10 mouse cellular contexts compared by ENCODE assay signal in genomic region chr4:139242607-139242955, GRCm38 (mm10). TPM values are rescaled to one million over a fixed set of nuclear protein-coding genes. Genes with fewer than 3 reads are reported as not detected.
A peak's percentile ranks its signal among the peaks of the same experiment; 100 is the strongest.
DNase-seq lines count a peak whose midpoint lies in the region; ATAC-seq lines count a peak whose summit lies in the region.
"Had no signal": no experiment of that assay in that cellular context is flagged by ENCODE, and none has a peak within 500 bp of the region (broad histone marks: within the 10 kb centered on the region; RNA-seq: fewer than 3 reads in every experiment).

No protein-coding gene starts in this region.

- H3K4me2 ChIP-seq in kidney, embryonic 16.5 days (replicated peaks; ENCODE audit: low read depth, low read length), result no peak overlapping the region
- no peak overlapping the region for H3K4me2 ChIP-seq in embryonic facial prominence, embryonic 14.5 days (ENCODE audit: low read depth, low read length)
- H3K4me2 ChIP-seq in heart, embryonic 11.5 days, result peak overlapping the region; percentile 12; the same call in 1 of the 2 replicates
- H3K4me2 ChIP-seq in liver, embryonic 11.5 days, result no peak overlapping the region
- H3K4me2 ChIP-seq: limb, embryonic 13.5 days; midbrain, embryonic 12.5 days had no signal

- WGBS in kidney, embryonic 16.5 days, result 38% methylated on average over 7 of the region's 7 CpGs
- WGBS in embryonic facial prominence, embryonic 14.5 days, result 49% methylated on average over 7 of the region's 7 CpGs
- WGBS in heart, embryonic 11.5 days (ENCODE audit: insufficient replicate concordance), result 40% methylated on average over 7 of the region's 7 CpGs
- WGBS in liver, embryonic 11.5 days, result 78% methylated on average over 7 of the region's 7 CpGs

- H3K4me3 ChIP-seq in kidney, embryonic 16.5 days (ENCODE audit: low read length), result no peak overlapping the region
- no peak overlapping the region for H3K4me3 ChIP-seq in embryonic facial prominence, embryonic 14.5 days (ENCODE audit: low read depth, low read length)
- H3K4me3 ChIP-seq in heart, embryonic 11.5 days (ENCODE audit: low read depth, low read length), result no peak overlapping the region
- no peak overlapping the region for H3K4me3 ChIP-seq in liver, embryonic 11.5 days (ENCODE audit: low read depth, low read length)
- H3K4me3 ChIP-seq: limb, embryonic 13.5 days; midbrain, embryonic 12.5 days had no signal

- H3K27ac ChIP-seq in kidney, embryonic 16.5 days (ENCODE audit: low read length), result no peak overlapping the region
- H3K27ac ChIP-seq in embryonic facial prominence, embryonic 14.5 days (replicated peaks; ENCODE audit: low read depth, low read length), result 0 out of 2 replicates have a peak overlapping the region, but pooled peaks have one; percentile 49
- peak overlapping the region; percentile 75 for H3K27ac ChIP-seq in heart, embryonic 11.5 days (ENCODE audit: low read depth, low read length)
- no peak overlapping the region for H3K27ac ChIP-seq in liver, embryonic 11.5 days (ENCODE audit: low read depth, low read length)
- H3K27ac ChIP-seq: limb, embryonic 13.5 days; midbrain, embryonic 12.5 days had no signal

- H3K27me3 ChIP-seq in kidney, embryonic 16.5 days (ENCODE audit: insufficient read depth, low read length), result no peaks in the 10 kb centered on the region
- H3K27me3 ChIP-seq in embryonic facial prominence, embryonic 14.5 days (replicated peaks; ENCODE audit: control insufficient read depth, insufficient read depth, low read length), result no peaks in the 10 kb centered on the region
- no peaks in the 10 kb centered on the region for H3K27me3 ChIP-seq in heart, embryonic 11.5 days (ENCODE audit: control insufficient read depth, insufficient read depth, low read length)
- no peaks in the 10 kb centered on the region for H3K27me3 ChIP-seq in liver, embryonic 11.5 days (replicated peaks; ENCODE audit: control insufficient read depth, insufficient read depth, low read length)
- H3K27me3 ChIP-seq: limb, embryonic 13.5 days; midbrain, embryonic 12.5 days had no signal

- no peak overlapping the region for H3K9ac ChIP-seq in kidney, embryonic 16.5 days (replicated peaks; ENCODE audit: low read length)
- no peak overlapping the region for H3K9ac ChIP-seq in embryonic facial prominence, embryonic 14.5 days (ENCODE audit: low read depth, low read length)
- no peak overlapping the region for H3K9ac ChIP-seq in heart, embryonic 11.5 days (ENCODE audit: low read depth, low read length)
- H3K9ac ChIP-seq in liver, embryonic 11.5 days (ENCODE audit: low read depth, low read length), result no peak overlapping the region
- H3K9ac ChIP-seq: limb, embryonic 13.5 days; midbrain, embryonic 12.5 days had no signal

- H3K36me3 ChIP-seq in kidney, embryonic 16.5 days (ENCODE audit: insufficient read depth, low read length), result peaks cover 16% of the 10 kb centered on the region; the same call in 1 of the 2 replicates
- peaks cover 38% of the 10 kb centered on the region for H3K36me3 ChIP-seq in embryonic facial prominence, embryonic 14.5 days (ENCODE audit: control insufficient read depth, insufficient read depth, low read length)
- no peaks in the 10 kb centered on the region; the same call in none of the 2 replicates for H3K36me3 ChIP-seq in heart, embryonic 11.5 days (ENCODE audit: control insufficient read depth, insufficient read depth, low read length)
- peaks cover 31% of the 10 kb centered on the region; the same call in 1 of the 2 replicates for H3K36me3 ChIP-seq in liver, embryonic 11.5 days (ENCODE audit: control insufficient read depth, insufficient read depth, low read length)

- ATAC-seq in kidney, embryonic 16.5 days (ENCODE audit: low FRiP score, low TSS enrichment), result no peak
- no peak for ATAC-seq in embryonic facial prominence, embryonic 14.5 days (ENCODE audit: low read depth)
- ATAC-seq in heart, embryonic 11.5 days (replicated peaks; ENCODE audit: insufficient number of reproducible peaks, low FRiP score, low TSS enrichment), result no peak
- ATAC-seq in liver, embryonic 11.5 days (replicated peaks; ENCODE audit: low FRiP score), result no peak

- H3K4me1 ChIP-seq in kidney, embryonic 16.5 days (ENCODE audit: insufficient read depth, low read length), result peaks cover 71% of the 10 kb centered on the region
- peaks cover 64% of the 10 kb centered on the region for H3K4me1 ChIP-seq in embryonic facial prominence, embryonic 14.5 days (ENCODE audit: control insufficient read depth, insufficient read depth, low read length)
- peaks cover 50% of the 10 kb centered on the region for H3K4me1 ChIP-seq in heart, embryonic 11.5 days (ENCODE audit: control insufficient read depth, insufficient read depth, low read length)
- H3K4me1 ChIP-seq in liver, embryonic 11.5 days (replicated peaks; ENCODE audit: control insufficient read depth, insufficient read depth, low read length), result peaks cover 3% of the 10 kb centered on the region; the same call in 1 of the 2 replicates

- DNase-seq in kidney, adult 18-20 months, result peak; percentile 42
- DNase-seq in embryonic facial prominence, embryonic 14.5 days (ENCODE audit: low spot score), result no peak
- DNase-seq in kidney, postnatal 36 days, result peak; percentile 47 to 50
- DNase-seq in urinary bladder, postnatal 10 days (ENCODE audit: low spot score), result no peak
- no peak for DNase-seq in cerebellum, adult 18-20 months
- no peak for DNase-seq in liver, embryonic 11.5 days (ENCODE audit: low spot score)

- no peaks in the 10 kb centered on the region for H3K9me3 ChIP-seq in kidney, embryonic 16.5 days (ENCODE audit: low read length)
- H3K9me3 ChIP-seq in embryonic facial prominence, embryonic 14.5 days (ENCODE audit: control insufficient read depth, low read length), result no peaks in the 10 kb centered on the region
- H3K9me3 ChIP-seq in heart, embryonic 11.5 days (replicated peaks; ENCODE audit: control insufficient read depth, low read length), result no peaks in the 10 kb centered on the region
- H3K9me3 ChIP-seq in liver, embryonic 11.5 days (ENCODE audit: control insufficient read depth, low read length), result no peaks in the 10 kb centered on the region
- H3K9me3 ChIP-seq: limb, embryonic 13.5 days; midbrain, embryonic 12.5 days had no signal

RNA-seq across cellular contexts. Expression of gene Capzb, which starts 49.9 kb away (rescaled TPM):
- polyA plus RNA-seq in kidney, embryonic 16.5 days (2015; fragmentation: Nextera tagmentation; extraction: Ambion mirVana), result 405 and 415 TPM in 2 replicates
- polyA plus RNA-seq in embryonic facial prominence, embryonic 14.5 days (2014; fragmentation: Nextera tagmentation; extraction: Ambion mirVana), result 293 and 299 TPM in 2 replicates
- polyA plus RNA-seq in heart, embryonic 11.5 days (2014; fragmentation: Nextera tagmentation; extraction: Ambion mirVana), result 316 and 319 TPM in 2 replicates
- polyA plus RNA-seq in liver, embryonic 11.5 days (2014; fragmentation: Nextera tagmentation; extraction: Ambion mirVana), result 250 and 257 TPM in 2 replicates

Comparison
In these comparisons a context has a peak if more than half of its experiments do, and no peak if none do; other contexts are left out.
1. DNase-seq: peak in kidney, adult 18-20 months (single experiment) and kidney, postnatal 36 days (2 of 2); none in embryonic facial prominence, embryonic 14.5 days (single experiment), urinary bladder, postnatal 10 days (single experiment), cerebellum, adult 18-20 months (0 of 2) and liver, embryonic 11.5 days (single experiment).
2. H3K27ac ChIP-seq: peak in embryonic facial prominence, embryonic 14.5 days (single experiment) and heart, embryonic 11.5 days (single experiment); none in kidney, embryonic 16.5 days (single experiment) and liver, embryonic 11.5 days (single experiment).